In genomic region chr13:6255728-6256496, GRCm38 (mm10) we compare ENCODE assay signal across 31 mouse cellular contexts.
DNase-seq lines count a peak whose midpoint lies in the region; ATAC-seq and TF ChIP-seq lines count a peak whose summit lies in the region.
"Had no signal": no experiment of that assay in that cellular context is flagged by ENCODE, and none has a peak within 500 bp of the region (broad histone marks: within the 10 kb centered on the region; RNA-seq: fewer than 3 reads in every experiment).

No protein-coding gene starts in this region.

- H3K27me3 ChIP-seq in kidney, embryonic 16.5 days (ENCODE audit: insufficient read depth, low read length): no peaks in the 10 kb centered on the region
- no peaks in the 10 kb centered on the region for H3K27me3 ChIP-seq in intestine, postnatal 0 days (replicated peaks; ENCODE audit: control insufficient read depth, insufficient read depth, low read length)
- H3K27me3 ChIP-seq: embryonic facial prominence, embryonic 12.5 days; forebrain, embryonic 15.5 days; heart, embryonic 13.5 days; hindbrain, embryonic 15.5 days; midbrain, embryonic 13.5 days; neural tube, embryonic 13.5 days; stomach, embryonic 15.5 days had no signal

- no peak for TF ChIP-seq CTCF in intestine, postnatal 0 days (IDR thresholded peaks at IDR 0.05; ENCODE audit: low read depth)

- peaks cover 4% of the 10 kb centered on the region; the same call in 1 of the 2 replicates for H3K4me1 ChIP-seq in kidney, embryonic 16.5 days (ENCODE audit: insufficient read depth, low read length)
- no peaks in the 10 kb centered on the region for H3K4me1 ChIP-seq in intestine, postnatal 0 days (replicated peaks; ENCODE audit: control insufficient read depth, insufficient read depth, low read length)
- H3K4me1 ChIP-seq: neural tube, embryonic 13.5 days; stomach, embryonic 15.5 days had no signal

- no peak overlapping the region for H3K9ac ChIP-seq in kidney, embryonic 16.5 days (replicated peaks; ENCODE audit: low read length)
- no peak overlapping the region for H3K9ac ChIP-seq in intestine, postnatal 0 days (ENCODE audit: low read depth, low read length)
- H3K9ac ChIP-seq: embryonic facial prominence, embryonic 12.5 days; forebrain, embryonic 15.5 days; heart, embryonic 13.5 days; hindbrain, embryonic 15.5 days; liver, embryonic 14.5 days; midbrain, embryonic 13.5 days; neural tube, embryonic 13.5 days; stomach, embryonic 15.5 days had no signal

- DNase-seq in kidney, adult 11 months: peak; percentile 11
- no peak for DNase-seq in kidney, postnatal 4 days
- DNase-seq in kidney, adult 18-20 months: no peak
- peak; percentile 59 for DNase-seq in yolk sac, embryonic 10.5 days (ENCODE audit: low spot score)
- DNase-seq in retina, embryonic 14.5 days (ENCODE audit: low spot score): no peak
- no peak for DNase-seq in urinary bladder, adult 2 months (ENCODE audit: low spot score)
- DNase-seq: adrenal gland, postnatal 14 days; cerebellum, adult 11-12 months; cerebellum, adult 9-11 months; embryo, embryonic 11 days; gastrocnemius, postnatal 36 days; left cerebral cortex, postnatal 4 days; lung, adult 2 months; lung, postnatal 10 days; thymus, postnatal 25 days had no signal

- no peak overlapping the region for H3K27ac ChIP-seq in kidney, embryonic 16.5 days (ENCODE audit: low read length)
- no peak overlapping the region for H3K27ac ChIP-seq in intestine, postnatal 0 days (ENCODE audit: low read depth, low read length)
- H3K27ac ChIP-seq: embryonic facial prominence, embryonic 12.5 days; forebrain, embryonic 10.5 days; forebrain, embryonic 15.5 days; heart, embryonic 13.5 days; hindbrain, embryonic 10.5 days; hindbrain, embryonic 15.5 days; layer of hippocampus, adult 2 months; liver, embryonic 14.5 days; macrophage; midbrain, embryonic 13.5 days; neural tube, embryonic 13.5 days; stomach, embryonic 15.5 days had no signal

- ATAC-seq in kidney, embryonic 16.5 days (ENCODE audit: low FRiP score, low TSS enrichment): peak; percentile 65; the same call in 1 of the 2 replicates
- peak; percentile 82 for ATAC-seq in intestine, postnatal 0 days
- ATAC-seq: CD4-positive, CD25-positive, alpha-beta regulatory T cell, adult 4 months; forebrain, embryonic 15.5 days; inflammation-experienced regulatory T-cells, adult 6 months; midbrain, embryonic 13.5 days had no signal

- H3K4me3 ChIP-seq in kidney, embryonic 16.5 days (ENCODE audit: low read length): no peak overlapping the region
- H3K4me3 ChIP-seq in intestine, postnatal 0 days (ENCODE audit: low read depth, low read length): no peak overlapping the region
- H3K4me3 ChIP-seq: embryonic facial prominence, embryonic 12.5 days; forebrain, embryonic 10.5 days; forebrain, embryonic 15.5 days; heart, embryonic 13.5 days; hindbrain, embryonic 10.5 days; hindbrain, embryonic 15.5 days; layer of hippocampus, adult 2 months; midbrain, embryonic 13.5 days; neural tube, embryonic 13.5 days; stomach, embryonic 15.5 days had no signal

- no peak overlapping the region for H3K4me2 ChIP-seq in kidney, embryonic 16.5 days (replicated peaks; ENCODE audit: low read depth, low read length)
- H3K4me2 ChIP-seq in intestine, postnatal 0 days (replicated peaks; ENCODE audit: low read depth): no peak overlapping the region
- H3K4me2 ChIP-seq: embryonic facial prominence, embryonic 12.5 days; forebrain, embryonic 15.5 days; heart, embryonic 13.5 days; hindbrain, embryonic 15.5 days; midbrain, embryonic 13.5 days; neural tube, embryonic 13.5 days; stomach, embryonic 15.5 days had no signal

- no peaks in the 10 kb centered on the region for H3K9me3 ChIP-seq in kidney, embryonic 16.5 days (ENCODE audit: low read length)
- no peaks in the 10 kb centered on the region for H3K9me3 ChIP-seq in intestine, postnatal 0 days (ENCODE audit: control insufficient read depth)
- H3K9me3 ChIP-seq: embryonic facial prominence, embryonic 12.5 days; forebrain, embryonic 10.5 days; forebrain, embryonic 15.5 days; hindbrain, embryonic 10.5 days; hindbrain, embryonic 15.5 days; midbrain, embryonic 13.5 days; neural tube, embryonic 13.5 days; stomach, embryonic 15.5 days had no signal

- no peaks in the 10 kb centered on the region for H3K36me3 ChIP-seq in kidney, embryonic 16.5 days (ENCODE audit: insufficient read depth, low read length)
- H3K36me3 ChIP-seq in intestine, postnatal 0 days (ENCODE audit: control insufficient read depth, insufficient read depth): no peaks in the 10 kb centered on the region
- H3K36me3 ChIP-seq: embryonic facial prominence, embryonic 12.5 days; forebrain, embryonic 10.5 days; forebrain, embryonic 15.5 days; heart, embryonic 13.5 days; hindbrain, embryonic 10.5 days; hindbrain, embryonic 15.5 days; midbrain, embryonic 13.5 days; neural tube, embryonic 13.5 days; stomach, embryonic 15.5 days had no signal

Comparison
In these comparisons a context has a peak if more than half of its experiments do, and no peak if none do; other contexts are left out.
1. DNase-seq: peak in kidney, adult 11 months (single experiment) and yolk sac, embryonic 10.5 days (single experiment); none in kidney, postnatal 4 days (0 of 2), kidney, adult 18-20 months (single experiment), retina, embryonic 14.5 days (single experiment) and urinary bladder, adult 2 months (single experiment).